Mouse (Mus musculus) stomach, postnatal 0 days (tissue): ENCODE results near the gene Arl13b. TPM values are rescaled to one million over a fixed set of nuclear protein-coding genes. Genes with fewer than 3 reads are reported as not detected.

Experiments
- ATAC-seq: fragments of 200-750 bp; cut with Nextera tagmentation; 2 replicates; pipeline ENCODE4 v1.8.0; 2017; ENCODE audit not compliant: low FRiP score, low TSS enrichment
- DNase-seq: peaks from one replicate; pipeline ENCODE4 v3.0.0-alpha.2; 2016; ENCODE audit warnings: low spot score
- H3K27ac ChIP-seq: fragments of 300-500 bp; sonication (generic); replicated peaks from 2 replicates; pipeline ENCODE4 v1.5.1; 2014; ENCODE audit warnings: mild to moderate bottlenecking, control low read depth
- H3K27me3 ChIP-seq: fragments of 300-500 bp; sonication (generic); 2 replicates; pipeline ENCODE4 v1.6.1; 2014; ENCODE audit warnings: low read length; ENCODE audit not compliant: control insufficient read depth, insufficient read depth
- H3K36me3 ChIP-seq: fragments of 300-500 bp; sonication (generic); 2 replicates; pipeline ENCODE4 v1.6.1; 2014; ENCODE audit warnings: low read length, mixed read lengths; ENCODE audit not compliant: control insufficient read depth, insufficient read depth
- H3K4me1 ChIP-seq: fragments of 300-500 bp; sonication (generic); replicated peaks from 2 replicates; pipeline ENCODE4 v1.6.1; 2014; ENCODE audit warnings: antibody characterized with exemption; ENCODE audit not compliant: control insufficient read depth, insufficient read depth
- H3K4me2 ChIP-seq: fragments of 300-500 bp; sonication (generic); replicated peaks from 2 replicates; pipeline ENCODE4 v1.6.1; 2014; ENCODE audit warnings: low read depth, mild to moderate bottlenecking, control low read depth, moderate library complexity
- H3K4me3 ChIP-seq: fragments of 300-500 bp; sonication (generic); 2 replicates; pipeline ENCODE4 v1.5.1; 2014; ENCODE audit warnings: low read depth, low read length, control low read depth
- H3K9ac ChIP-seq: fragments of 300-500 bp; sonication (generic); 2 replicates; pipeline ENCODE4 v1.6.1; 2014; ENCODE audit warnings: mild to moderate bottlenecking, low read length, control low read depth, mixed read lengths
- H3K9me3 ChIP-seq: fragments of 300-500 bp; sonication (generic); 2 replicates; pipeline ENCODE4 v1.6.1; 2016; ENCODE audit warnings: low read length; ENCODE audit not compliant: control insufficient read depth
- CTCF ChIP-seq: IDR thresholded peaks from 2 replicates; pipeline ENCODE4 v1.5.1; 2016; ENCODE audit warnings: antibody characterized with exemption, low read depth, mild to moderate bottlenecking, moderate library complexity
- EP300 ChIP-seq: optimal IDR thresholded peaks from 2 replicates; pipeline ENCODE3; 2016; ENCODE audit warnings: antibody characterized with exemption
- WGBS: fragments of 180-500 bp; shearing (Covaris S2); extraction: QIAGEN DNeasy Blood & Tissue Kit; methylation state at CpG from one replicate; pipeline ENCODE4 v1.1.7; 2014; 5-methylcytosine and 5-hydroxymethylcytosine counted together
- polyA plus RNA-seq: library from polyadenylated mRNA; unstranded; fragments of >200 nt; fragmentation: Nextera tagmentation; extraction: Ambion mirVana; gene quantifications from 2 replicates; pipeline ENCODE4 v1.2.1, GENCODE M21; 2015

Gene Arl13b
- polyA plus RNA-seq, 1 experiment from 2014 or later = 12.1 TPM

GRCm38 (mm10) chr16:62853611-62854126 lies 6.8 kb upstream of the Arl13b start:
- TF ChIP-seq CTCF (no peak), EP300 (no peak)
- Histone ChIP-seq H3K4me2 (peak overlapping the region; percentile 83), H3K36me3 (no peaks in the 10 kb centered on the region), H3K27me3 (no peaks in the 10 kb centered on the region), H3K4me1 (no peaks in the 10 kb centered on the region), H3K9ac (peak overlapping the region; percentile 82), H3K9me3 (no peaks in the 10 kb centered on the region), H3K4me3 (peak overlapping the region; percentile 64), H3K27ac (peak overlapping the region; percentile 86)
- WGBS = 12% methylated on average over 3 of the region's 3 CpGs
- ATAC-seq (peak; percentile 51; the same call in 1 of the 2 replicates), DNase-seq (no peak)

GRCm38 (mm10) chr16:62852464-62853252 lies 5.8 kb upstream of the Arl13b start:
- ATAC-seq = no peak
- H3K4me2 ChIP-seq = no peak overlapping the region

GRCm38 (mm10) chr16:62845341-62845740 lies 1.5 kb downstream of the Arl13b start:
- WGBS = 63% methylated on average over 6 of the region's 6 CpGs
- DNase-seq (no peak), ATAC-seq (no peak)
- H3K4me3 ChIP-seq = no peak overlapping the region
- no peaks in the 10 kb centered on the region for H3K9me3 ChIP-seq
- H3K4me2 ChIP-seq = peak overlapping the region; percentile 81
- no peak overlapping the region for H3K9ac ChIP-seq
- peaks cover 4% of the 10 kb centered on the region; the same call in 1 of the 2 replicates for H3K4me1 ChIP-seq
- no peak overlapping the region for H3K27ac ChIP-seq
- TF ChIP-seq CTCF (no peak), EP300 (no peak)
- no peaks in the 10 kb centered on the region for H3K36me3 ChIP-seq
- no peaks in the 10 kb centered on the region for H3K27me3 ChIP-seq

More at GRCm38 (mm10) chr16:62852464-62853252, 5.8 kb upstream of the Arl13b start:
- no peaks in the 10 kb centered on the region for H3K36me3 ChIP-seq
- TF ChIP-seq CTCF (0 out of 2 replicates have a peak, but pooled peaks have one; percentile 6), EP300 (no peak)
- no peak overlapping the region for H3K4me3 ChIP-seq
- H3K9me3 ChIP-seq = no peaks in the 10 kb centered on the region
- H3K4me1 ChIP-seq = no peaks in the 10 kb centered on the region
- no peak overlapping the region for H3K27ac ChIP-seq
- H3K9ac ChIP-seq = no peak overlapping the region
- DNase-seq = no peak
- WGBS = 85% methylated on average over 3 of the region's 3 CpGs
- H3K27me3 ChIP-seq = no peaks in the 10 kb centered on the region

- no peak for TF ChIP-seq EP300
- no peak for TF ChIP-seq CTCF
- ATAC-seq (no peak), DNase-seq (no peak)
- WGBS = 47% methylated on average over 3 of the region's 3 CpGs
- H3K4me3 ChIP-seq = no peak overlapping the region
- H3K4me1 ChIP-seq = no peaks in the 10 kb centered on the region
- H3K9me3 ChIP-seq = no peaks in the 10 kb centered on the region
- H3K27ac ChIP-seq = no peak overlapping the region
- no peaks in the 10 kb centered on the region for H3K27me3 ChIP-seq
- no peaks in the 10 kb centered on the region for H3K36me3 ChIP-seq
- no peak overlapping the region for H3K9ac ChIP-seq
- H3K4me2 ChIP-seq = no peak overlapping the region
Observed at GRCm38 (mm10) chr16:62834016-62834735, 12.7 kb downstream of the Arl13b start.

- Histone ChIP-seq H3K4me1 (no peaks in the 10 kb centered on the region), H3K9ac (no peak overlapping the region), H3K27me3 (no peaks in the 10 kb centered on the region), H3K27ac (no peak overlapping the region; the same call in 1 of the 2 replicates), H3K4me3 (no peak overlapping the region), H3K36me3 (no peaks in the 10 kb centered on the region), H3K9me3 (no peaks in the 10 kb centered on the region), H3K4me2 (no peak overlapping the region)
- DNase-seq (peak; percentile 79), ATAC-seq (peak; percentile 92)
- TF ChIP-seq EP300 (no peak), CTCF (peak; percentile 85)
- WGBS = 12% methylated on average over 4 of the region's 4 CpGs
Observed at GRCm38 (mm10) chr16:62832481-62832880, 14.4 kb downstream of the Arl13b start.
